Mouse (Mus musculus): ENCODE results near the gene Zbtb40. TPM values are rescaled to one million over a fixed set of nuclear protein-coding genes. Genes with fewer than 3 reads are reported as not detected.
A peak's percentile ranks its signal among the peaks of the same experiment; 100 is the strongest.

Zbtb40 gene
- polyA plus RNA-seq, 1 experiment from 2014 or later: 4.4 TPM

DNA sequence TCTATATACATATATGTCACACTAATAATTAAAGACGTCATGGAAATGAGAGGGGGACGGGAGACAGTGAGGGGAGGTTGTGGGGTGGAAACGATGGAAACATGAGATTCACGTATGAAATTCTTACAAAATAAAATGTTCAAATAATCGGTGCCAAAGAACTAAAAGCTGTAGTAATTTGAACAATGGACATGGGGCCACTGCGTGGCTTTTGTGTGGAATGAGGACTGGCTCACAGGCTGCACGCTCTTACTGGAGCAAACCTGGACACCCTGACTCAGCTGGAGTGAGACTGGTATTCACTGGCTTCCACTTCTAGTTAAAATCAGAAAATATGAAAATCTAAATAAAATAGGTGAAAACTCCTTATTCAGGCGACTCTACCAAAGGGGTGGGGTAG lies 6.6 kb downstream of the Zbtb40 start:
- H3K27ac ChIP-seq (ENCODE audit: low read depth): no peak overlapping the region
- no peaks in the 10 kb centered on the region for H3K36me3 ChIP-seq (ENCODE audit: control insufficient read depth, insufficient read depth, low read length)
- no peak for ATAC-seq (replicated peaks; ENCODE audit: low FRiP score, low TSS enrichment, low read depth)
- no peaks in the 10 kb centered on the region for H3K9me3 ChIP-seq (ENCODE audit: control insufficient read depth, low read length)
- no peaks in the 10 kb centered on the region for H3K27me3 ChIP-seq (replicated peaks; ENCODE audit: control insufficient read depth, insufficient read depth, low read length)
- peaks cover 17% of the 10 kb centered on the region for H3K4me1 ChIP-seq (replicated peaks; ENCODE audit: control insufficient read depth, insufficient read depth, low read length)
- H3K4me2 ChIP-seq (ENCODE audit: low read length): no peak overlapping the region
- WGBS: 92% methylated on average over 8 of the region's 8 CpGs
- no peak for DNase-seq (ENCODE audit: low spot score)
- H3K9ac ChIP-seq (ENCODE audit: low read length): no peak overlapping the region
- no peak overlapping the region for H3K4me3 ChIP-seq (ENCODE audit: low read depth, low read length)

DNA sequence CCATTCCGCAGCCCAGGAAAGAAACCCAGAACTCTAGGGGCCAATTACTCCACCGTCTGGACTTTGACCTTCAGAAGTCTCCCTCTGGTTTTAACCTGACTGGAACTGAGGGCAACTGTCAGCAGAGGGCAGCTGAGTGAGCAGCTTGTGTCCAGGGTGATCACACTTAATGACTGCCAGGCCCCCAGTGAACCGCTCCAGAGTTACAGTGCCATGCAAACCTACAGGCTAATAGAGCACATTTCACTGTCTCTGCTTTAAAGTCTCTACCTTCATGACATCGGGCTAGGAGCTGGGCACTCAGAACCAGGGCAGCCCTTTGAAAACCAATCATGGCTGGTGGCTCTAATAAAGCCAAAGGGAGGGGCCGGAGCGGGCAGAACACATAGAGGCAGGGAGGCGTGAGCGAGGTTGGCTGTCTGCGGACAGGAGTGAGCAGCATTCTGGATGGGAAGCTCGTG lies 7.4 kb downstream of the Zbtb40 start:
- peaks cover 17% of the 10 kb centered on the region for H3K4me1 ChIP-seq (replicated peaks; ENCODE audit: control insufficient read depth, insufficient read depth, low read length)
- no peak for ATAC-seq (replicated peaks; ENCODE audit: low FRiP score, low TSS enrichment, low read depth)
- no peaks in the 10 kb centered on the region for H3K27me3 ChIP-seq (replicated peaks; ENCODE audit: control insufficient read depth, insufficient read depth, low read length)
- no peak overlapping the region for H3K4me2 ChIP-seq (ENCODE audit: low read length)
- no peaks in the 10 kb centered on the region for H3K9me3 ChIP-seq (ENCODE audit: control insufficient read depth, low read length)
- no peak overlapping the region for H3K4me3 ChIP-seq (ENCODE audit: low read depth, low read length)
- DNase-seq (ENCODE audit: low spot score): no peak
- no peaks in the 10 kb centered on the region for H3K36me3 ChIP-seq (ENCODE audit: control insufficient read depth, insufficient read depth, low read length)
- H3K9ac ChIP-seq (ENCODE audit: low read length): no peak overlapping the region
- H3K27ac ChIP-seq (ENCODE audit: low read depth): no peak overlapping the region
- WGBS: 66% methylated on average over 10 of the region's 10 CpGs

DNA sequence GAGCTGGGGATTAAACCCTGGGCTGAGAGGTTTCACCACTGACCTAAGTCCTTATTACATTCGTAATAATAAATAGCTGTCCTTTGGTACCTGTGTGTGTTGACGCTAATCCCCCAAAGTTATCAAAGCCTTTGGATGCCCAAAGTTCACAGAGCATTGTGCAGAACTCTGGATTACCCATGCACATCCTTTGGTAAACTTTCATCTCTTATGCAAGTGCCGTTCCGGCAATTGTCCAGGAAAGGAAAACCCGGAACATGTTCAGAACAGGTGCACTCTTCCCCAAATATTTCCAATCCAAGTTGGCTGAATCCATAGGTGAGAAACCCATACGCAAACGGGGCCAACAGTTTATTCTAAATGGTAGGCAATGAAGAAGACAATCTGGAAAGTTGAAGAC lies 9.2 kb downstream of the Zbtb40 start:
- WGBS: 95% methylated on average over 7 of the region's 7 CpGs
- Histone ChIP-seq H3K9ac (ENCODE audit: low read length) (no peak overlapping the region), H3K4me1 (replicated peaks; ENCODE audit: control insufficient read depth, insufficient read depth, low read length) (peaks cover 19% of the 10 kb centered on the region), H3K4me2 (ENCODE audit: low read length) (no peak overlapping the region), H3K9me3 (ENCODE audit: control insufficient read depth, low read length) (no peaks in the 10 kb centered on the region), H3K4me3 (ENCODE audit: low read depth, low read length) (no peak overlapping the region), H3K27me3 (replicated peaks; ENCODE audit: control insufficient read depth, insufficient read depth, low read length) (no peaks in the 10 kb centered on the region), H3K27ac (ENCODE audit: low read depth) (no peak overlapping the region), H3K36me3 (ENCODE audit: control insufficient read depth, insufficient read depth, low read length) (no peaks in the 10 kb centered on the region)
- no peak for DNase-seq (ENCODE audit: low spot score)
- no peak for ATAC-seq (replicated peaks; ENCODE audit: low FRiP score, low TSS enrichment, low read depth)

DNA sequence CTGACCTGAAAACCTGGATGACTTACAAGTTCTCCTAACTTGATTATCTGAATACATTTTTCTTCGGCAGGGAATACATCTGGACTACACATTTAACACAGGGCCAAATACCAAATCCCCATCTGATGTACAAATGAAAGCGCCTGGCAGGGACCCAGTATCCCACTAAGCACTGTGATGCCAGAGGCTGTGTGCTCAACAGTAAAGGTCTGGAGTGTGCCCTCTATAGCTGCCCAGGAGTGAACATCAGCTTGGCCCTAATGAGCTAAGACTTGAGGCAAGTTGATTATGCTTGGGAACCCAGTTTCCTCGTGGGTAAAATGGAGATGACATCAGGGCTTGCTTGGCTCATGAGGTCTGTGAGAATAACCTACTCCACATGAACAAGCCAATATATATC lies 10.1 kb downstream of the Zbtb40 start:
- Histone ChIP-seq H3K27me3 (replicated peaks; ENCODE audit: control insufficient read depth, insufficient read depth, low read length) (no peaks in the 10 kb centered on the region), H3K4me2 (ENCODE audit: low read length) (no peak overlapping the region), H3K4me3 (ENCODE audit: low read depth, low read length) (no peak overlapping the region), H3K4me1 (replicated peaks; ENCODE audit: control insufficient read depth, insufficient read depth, low read length) (peaks cover 20% of the 10 kb centered on the region), H3K36me3 (ENCODE audit: control insufficient read depth, insufficient read depth, low read length) (no peaks in the 10 kb centered on the region), H3K9ac (ENCODE audit: low read length) (no peak overlapping the region), H3K9me3 (ENCODE audit: control insufficient read depth, low read length) (no peaks in the 10 kb centered on the region), H3K27ac (ENCODE audit: low read depth) (no peak overlapping the region)
- DNase-seq (ENCODE audit: low spot score): no peak
- no peak for ATAC-seq (replicated peaks; ENCODE audit: low FRiP score, low TSS enrichment, low read depth)
- 83% methylated on average over 3 of the region's 3 CpGs for WGBS

DNA sequence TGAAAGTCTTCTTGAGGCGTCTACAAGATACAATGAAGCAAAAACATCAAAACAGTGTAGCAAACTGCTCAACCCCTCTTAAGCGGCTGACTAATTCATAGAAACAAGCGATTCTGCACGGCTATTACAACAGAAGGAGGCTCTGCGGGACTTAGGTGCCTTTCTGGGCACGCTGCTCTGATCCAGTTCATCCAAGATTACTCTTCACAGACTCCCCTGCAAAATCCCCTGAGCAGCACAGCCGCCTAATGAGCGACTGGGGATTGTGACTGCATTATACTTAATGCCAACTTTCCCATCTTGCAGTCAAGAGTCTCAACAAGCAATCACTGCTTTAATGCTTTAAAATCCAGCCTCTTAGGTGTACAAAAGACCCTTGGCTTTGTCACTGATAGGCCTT lies 10.5 kb downstream of the Zbtb40 start:
- no peaks in the 10 kb centered on the region for H3K36me3 ChIP-seq (ENCODE audit: control insufficient read depth, insufficient read depth, low read length)
- no peak overlapping the region for H3K9ac ChIP-seq (ENCODE audit: low read length)
- H3K27me3 ChIP-seq (replicated peaks; ENCODE audit: control insufficient read depth, insufficient read depth, low read length): no peaks in the 10 kb centered on the region
- H3K9me3 ChIP-seq (ENCODE audit: control insufficient read depth, low read length): no peaks in the 10 kb centered on the region
- no peak overlapping the region for H3K27ac ChIP-seq (ENCODE audit: low read depth)
- peaks cover 20% of the 10 kb centered on the region for H3K4me1 ChIP-seq (replicated peaks; ENCODE audit: control insufficient read depth, insufficient read depth, low read length)
- ATAC-seq (replicated peaks; ENCODE audit: low FRiP score, low TSS enrichment, low read depth): no peak
- H3K4me3 ChIP-seq (ENCODE audit: low read depth, low read length): no peak overlapping the region
- H3K4me2 ChIP-seq (ENCODE audit: low read length): no peak overlapping the region
- WGBS: 80% methylated on average over 8 of the region's 8 CpGs
- no peak for DNase-seq (ENCODE audit: low spot score)

DNA sequence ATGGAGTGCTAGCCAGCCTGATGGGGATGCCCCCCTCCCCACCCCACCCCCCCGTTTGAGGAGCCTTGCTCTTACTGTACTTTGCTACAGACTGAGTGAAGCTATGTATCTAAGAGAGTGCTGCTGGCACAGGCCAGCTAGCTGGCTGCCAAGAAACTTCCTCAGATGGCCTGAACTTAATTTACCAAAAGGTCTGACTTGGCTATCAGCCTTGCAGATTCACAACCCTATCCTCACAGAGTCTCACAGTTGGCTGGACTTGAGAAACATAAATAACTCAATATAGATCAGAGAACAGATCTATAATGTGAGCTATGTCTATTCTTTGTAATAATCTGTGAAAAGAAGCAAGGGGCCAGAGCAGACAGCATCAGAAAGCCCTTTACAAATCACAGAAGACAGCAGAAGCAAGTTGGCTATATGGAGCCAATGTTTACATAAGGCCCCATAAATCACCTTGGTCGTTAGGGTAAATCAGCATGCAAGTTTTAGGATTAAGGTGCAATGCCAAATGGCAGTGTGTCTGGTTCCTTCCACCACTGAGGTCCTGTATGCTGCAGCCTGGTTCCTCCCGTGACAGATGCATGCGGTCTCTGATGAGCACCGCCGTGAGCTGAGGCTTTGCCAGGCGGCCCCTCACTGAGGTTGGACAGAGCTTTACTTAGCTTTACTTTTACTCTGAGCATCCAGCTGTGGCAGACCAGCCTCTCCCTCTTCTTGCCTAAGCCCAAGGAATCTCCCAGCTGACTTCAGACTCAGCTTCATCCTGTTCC lies 15.3 kb downstream of the Zbtb40 start:
- H3K4me3 ChIP-seq (ENCODE audit: low read depth, low read length): no peak overlapping the region
- no peaks in the 10 kb centered on the region for H3K36me3 ChIP-seq (ENCODE audit: control insufficient read depth, insufficient read depth, low read length)
- no peaks in the 10 kb centered on the region for H3K27me3 ChIP-seq (replicated peaks; ENCODE audit: control insufficient read depth, insufficient read depth, low read length)
- no peak overlapping the region for H3K9ac ChIP-seq (ENCODE audit: low read length)
- WGBS: 11% methylated on average over 7 of the region's 7 CpGs
- H3K4me1 ChIP-seq (replicated peaks; ENCODE audit: control insufficient read depth, insufficient read depth, low read length): peaks cover 19% of the 10 kb centered on the region
- H3K4me2 ChIP-seq (ENCODE audit: low read length): no peak overlapping the region
- peak; percentile 67 for DNase-seq (ENCODE audit: low spot score)
- ATAC-seq (replicated peaks; ENCODE audit: low FRiP score, low TSS enrichment, low read depth): 0 out of 2 replicates have a peak, but pooled peaks have one; percentile 50
- no peaks in the 10 kb centered on the region for H3K9me3 ChIP-seq (ENCODE audit: control insufficient read depth, low read length)
- H3K27ac ChIP-seq (ENCODE audit: low read depth): no peak overlapping the region

DNA sequence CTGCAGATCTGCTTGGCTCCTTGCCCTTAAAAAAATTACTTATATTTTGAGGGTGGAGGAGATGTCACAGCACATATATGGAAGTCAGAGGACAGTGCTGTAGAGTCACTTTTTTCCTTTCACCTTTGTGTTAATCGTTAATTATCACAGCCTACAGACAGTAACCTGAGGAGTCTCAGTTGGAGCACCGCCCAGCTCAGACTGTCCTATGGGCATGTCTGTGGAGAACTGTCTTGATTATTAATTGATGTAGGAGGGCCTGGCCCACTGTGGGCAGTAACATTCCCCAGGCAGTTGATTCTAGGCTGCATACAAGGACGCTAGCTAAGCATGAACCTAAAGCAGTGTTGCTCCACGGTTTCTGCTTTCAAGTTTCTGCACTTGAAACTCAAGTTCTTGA lies 16.1 kb downstream of the Zbtb40 start:
- 90% methylated on average over 4 of the region's 4 CpGs for WGBS
- DNase-seq (ENCODE audit: low spot score) (no peak), ATAC-seq (replicated peaks; ENCODE audit: low FRiP score, low TSS enrichment, low read depth) (no peak)
- H3K9ac ChIP-seq (ENCODE audit: low read length): no peak overlapping the region
- H3K4me2 ChIP-seq (ENCODE audit: low read length): no peak overlapping the region
- H3K27me3 ChIP-seq (replicated peaks; ENCODE audit: control insufficient read depth, insufficient read depth, low read length): no peaks in the 10 kb centered on the region
- H3K27ac ChIP-seq (ENCODE audit: low read depth): no peak overlapping the region
- H3K36me3 ChIP-seq (ENCODE audit: control insufficient read depth, insufficient read depth, low read length): no peaks in the 10 kb centered on the region
- no peak overlapping the region for H3K4me3 ChIP-seq (ENCODE audit: low read depth, low read length)
- H3K9me3 ChIP-seq (ENCODE audit: control insufficient read depth, low read length): no peaks in the 10 kb centered on the region
- peaks cover 19% of the 10 kb centered on the region for H3K4me1 ChIP-seq (replicated peaks; ENCODE audit: control insufficient read depth, insufficient read depth, low read length)

DNA sequence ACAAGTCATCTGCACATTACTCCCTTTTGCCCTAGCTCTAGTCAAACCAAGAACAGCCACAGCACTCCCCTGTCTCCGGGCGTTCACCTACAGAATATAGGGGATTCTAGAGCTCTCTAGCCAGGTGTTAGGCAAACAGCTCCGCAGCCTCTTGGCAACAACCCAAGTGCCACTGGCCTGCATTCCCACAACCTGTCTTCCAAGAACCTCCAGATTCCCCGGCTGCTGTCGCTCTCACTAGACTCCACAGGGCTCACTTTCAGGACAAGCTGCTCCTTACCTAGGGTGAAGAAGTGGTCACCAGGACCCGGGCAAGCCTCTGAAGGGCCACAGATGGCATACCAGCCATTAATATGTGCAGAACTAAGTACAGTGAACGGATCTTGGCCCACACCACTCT lies 17.3 kb downstream of the Zbtb40 start:
- Histone ChIP-seq H3K9me3 (ENCODE audit: control insufficient read depth, low read length) (no peaks in the 10 kb centered on the region), H3K9ac (ENCODE audit: low read length) (no peak overlapping the region), H3K36me3 (ENCODE audit: control insufficient read depth, insufficient read depth, low read length) (no peaks in the 10 kb centered on the region), H3K4me2 (ENCODE audit: low read length) (no peak overlapping the region), H3K4me1 (replicated peaks; ENCODE audit: control insufficient read depth, insufficient read depth, low read length) (peaks cover 19% of the 10 kb centered on the region), H3K4me3 (ENCODE audit: low read depth, low read length) (no peak overlapping the region), H3K27me3 (replicated peaks; ENCODE audit: control insufficient read depth, insufficient read depth, low read length) (no peaks in the 10 kb centered on the region), H3K27ac (ENCODE audit: low read depth) (no peak overlapping the region)
- no peak for ATAC-seq (replicated peaks; ENCODE audit: low FRiP score, low TSS enrichment, low read depth)
- WGBS: 82% methylated on average over 7 of the region's 7 CpGs
- no peak for DNase-seq (ENCODE audit: low spot score)

DNA sequence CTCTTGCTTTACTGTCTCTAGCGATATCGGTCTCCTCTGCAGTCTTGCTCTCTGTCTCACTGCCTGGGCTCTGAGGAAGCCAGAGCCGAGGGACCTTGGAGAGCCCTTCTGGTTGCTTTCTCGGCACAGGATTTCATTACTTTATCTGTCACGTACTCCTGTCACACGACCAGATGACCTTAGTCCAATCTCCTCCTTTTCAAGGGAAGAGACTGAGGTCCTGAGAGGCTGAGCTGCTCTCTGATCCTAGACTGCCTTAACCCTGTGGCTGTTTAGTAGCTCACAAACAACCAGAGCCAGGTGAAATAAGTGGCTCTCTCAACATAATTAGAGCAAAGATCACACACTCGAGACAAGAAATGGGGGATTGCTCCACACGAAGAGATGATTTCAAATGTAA lies 19.3 kb downstream of the Zbtb40 start:
- Histone ChIP-seq H3K9me3 (ENCODE audit: control insufficient read depth, low read length) (no peaks in the 10 kb centered on the region), H3K4me1 (replicated peaks; ENCODE audit: control insufficient read depth, insufficient read depth, low read length) (peaks cover 16% of the 10 kb centered on the region), H3K27ac (ENCODE audit: low read depth) (no peak overlapping the region), H3K4me2 (ENCODE audit: low read length) (no peak overlapping the region), H3K27me3 (replicated peaks; ENCODE audit: control insufficient read depth, insufficient read depth, low read length) (no peaks in the 10 kb centered on the region), H3K36me3 (ENCODE audit: control insufficient read depth, insufficient read depth, low read length) (no peaks in the 10 kb centered on the region), H3K9ac (ENCODE audit: low read length) (no peak overlapping the region), H3K4me3 (ENCODE audit: low read depth, low read length) (no peak overlapping the region)
- 59% methylated on average over 8 of the region's 8 CpGs for WGBS
- DNase-seq (ENCODE audit: low spot score) (no peak), ATAC-seq (replicated peaks; ENCODE audit: low FRiP score, low TSS enrichment, low read depth) (no peak)

Data from intestine, embryonic 14.5 days (tissue).